Mouse (Mus musculus): ENCODE data around the gene Adam33. TPM values are rescaled to one million over a fixed set of nuclear protein-coding genes. Genes with fewer than 3 reads are reported as not detected.
A peak's percentile ranks its signal among the peaks of the same experiment; 100 is the strongest.
"Not testable (repeated sequence)": the region's sequence is repeated elsewhere in the genome, so short reads cannot be mapped to it uniquely, and the experiment has no call there.

Adam33 gene
- polyA plus RNA-seq, 1 experiment, result 23.3 TPM

- Histone ChIP-seq H3K27ac (ENCODE audit: insufficient read depth, low read length) (no peak overlapping the region), H3K4me3 (ENCODE audit: insufficient read depth, low read length) (no peak overlapping the region), H3K4me1 (ENCODE audit: control insufficient read depth, insufficient read depth, low read length) (peaks cover 9% of the 10 kb centered on the region)
- TF ChIP-seq POLR2A (IDR thresholded peaks at IDR 0.05; ENCODE audit: low read depth, low read length) (no peak), CTCF (IDR thresholded peaks at IDR 0.05; ENCODE audit: borderline replicate concordance, insufficient read depth, low read length) (no peak)
These were observed 27.3 kb downstream of the Adam33 start for GRCm38 (mm10) chr2:131036343-131036742.

GRCm38 (mm10) chr2:131031406-131031805, 32.2 kb downstream of the Adam33 start:
- not testable (repeated sequence) for H3K4me3 ChIP-seq (ENCODE audit: insufficient read depth, low read length); H3K27ac ChIP-seq (ENCODE audit: insufficient read depth, low read length)
- peaks cover 21% of the 10 kb centered on the region for H3K4me1 ChIP-seq (ENCODE audit: control insufficient read depth, insufficient read depth, low read length)

GRCm38 (mm10) chr2:131030998-131031397, 32.6 kb downstream of the Adam33 start:
- H3K4me1 ChIP-seq (ENCODE audit: control insufficient read depth, insufficient read depth, low read length), result peaks cover 21% of the 10 kb centered on the region
- no peak overlapping the region for H3K4me3 ChIP-seq (ENCODE audit: insufficient read depth, low read length)
- H3K27ac ChIP-seq (ENCODE audit: insufficient read depth, low read length), result no peak overlapping the region
- TF ChIP-seq POLR2A (IDR thresholded peaks at IDR 0.05; ENCODE audit: low read depth, low read length) (no peak), CTCF (IDR thresholded peaks at IDR 0.05; ENCODE audit: borderline replicate concordance, insufficient read depth, low read length) (no peak)

DNA sequence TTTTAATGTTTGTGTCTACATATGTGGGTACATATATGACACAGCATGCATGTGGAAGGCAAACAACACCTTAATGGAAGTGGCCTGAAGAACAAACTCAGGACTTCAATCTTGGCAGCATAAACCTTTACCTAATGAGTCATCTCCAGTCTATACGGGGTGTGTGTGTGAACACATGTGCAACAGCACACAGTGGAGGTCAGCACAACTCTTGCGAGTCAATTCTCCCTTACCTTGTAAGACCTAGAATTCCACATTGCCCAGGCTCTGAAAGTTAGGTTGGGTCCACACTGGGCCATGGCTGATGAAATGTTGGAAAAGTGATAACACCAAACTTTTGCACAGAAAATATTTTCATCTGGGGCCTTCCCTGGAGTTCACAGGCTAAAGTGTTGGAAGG, 33.1 kb downstream of the Adam33 start:
- peak overlapping the region; percentile 12; the same call in 1 of the 2 replicates for H3K27ac ChIP-seq (ENCODE audit: insufficient read depth, low read length)
- no peak overlapping the region for H3K4me3 ChIP-seq (ENCODE audit: insufficient read depth, low read length)
- no peak for TF ChIP-seq POLR2A (IDR thresholded peaks at IDR 0.05; ENCODE audit: low read depth, low read length)
- TF ChIP-seq CTCF (IDR thresholded peaks at IDR 0.05; ENCODE audit: borderline replicate concordance, insufficient read depth, low read length), result no peak
- peaks cover 21% of the 10 kb centered on the region for H3K4me1 ChIP-seq (ENCODE audit: control insufficient read depth, insufficient read depth, low read length)

DNA sequence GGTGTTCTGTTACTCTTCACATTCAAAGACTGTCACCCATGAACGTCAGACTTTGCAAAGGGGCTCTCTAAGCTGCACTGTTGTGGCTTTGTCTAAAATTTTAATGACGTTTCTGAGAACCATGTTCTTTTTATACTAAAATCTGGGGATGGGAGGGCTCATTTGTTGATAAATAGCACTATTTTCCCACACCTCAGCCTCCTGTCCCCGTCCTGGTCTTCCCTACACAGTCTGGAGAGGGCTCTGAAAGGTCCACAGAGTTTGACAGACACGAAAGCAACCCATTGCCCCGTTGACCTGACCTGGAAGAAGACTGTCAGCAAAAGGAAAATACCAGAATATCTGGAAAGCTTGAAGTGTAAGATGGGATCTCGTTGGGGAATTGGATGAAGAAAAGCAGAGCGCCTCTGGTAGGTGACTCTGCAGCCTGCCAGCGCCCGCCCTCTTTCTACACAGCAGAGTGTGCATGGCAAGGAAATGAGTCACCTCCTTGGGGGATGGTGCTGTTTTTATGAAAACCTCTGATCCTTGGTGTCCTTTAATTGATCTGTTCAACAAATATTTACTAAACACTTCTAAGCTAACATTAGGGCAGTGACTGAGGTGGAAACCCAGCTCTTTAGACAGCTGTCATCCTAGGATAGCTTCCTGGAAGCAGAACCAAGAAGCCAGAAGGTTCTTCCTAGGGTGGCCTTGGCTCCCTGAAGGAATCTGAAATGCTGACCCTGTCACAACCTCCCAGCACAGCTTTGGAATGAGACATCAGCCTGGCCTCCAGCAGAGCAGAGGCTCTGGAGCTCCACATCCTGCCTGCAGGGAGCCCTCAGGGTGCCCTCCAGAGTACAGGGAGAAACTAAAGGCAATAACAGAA, 34.3 kb downstream of the Adam33 start:
- TF ChIP-seq POLR2A (IDR thresholded peaks at IDR 0.05; ENCODE audit: low read depth, low read length) (no peak), CTCF (IDR thresholded peaks at IDR 0.05; ENCODE audit: borderline replicate concordance, insufficient read depth, low read length) (no peak)
- Histone ChIP-seq H3K4me1 (ENCODE audit: control insufficient read depth, insufficient read depth, low read length) (peaks cover 21% of the 10 kb centered on the region), H3K4me3 (ENCODE audit: insufficient read depth, low read length) (no peak overlapping the region), H3K27ac (ENCODE audit: insufficient read depth, low read length) (peak overlapping the region; percentile 97)

GRCm38 (mm10) chr2:131026941-131027340, 36.7 kb downstream of the Adam33 start:
- Histone ChIP-seq H3K4me3 (ENCODE audit: insufficient read depth, low read length) (no peak overlapping the region), H3K27ac (ENCODE audit: insufficient read depth, low read length) (no peak overlapping the region), H3K4me1 (ENCODE audit: control insufficient read depth, insufficient read depth, low read length) (peaks cover 21% of the 10 kb centered on the region)
- TF ChIP-seq POLR2A (IDR thresholded peaks at IDR 0.05; ENCODE audit: low read depth, low read length) (no peak), CTCF (IDR thresholded peaks at IDR 0.05; ENCODE audit: borderline replicate concordance, insufficient read depth, low read length) (no peak)

GRCm38 (mm10) chr2:131025230-131025629, 38.4 kb downstream of the Adam33 start:
- no peak for TF ChIP-seq CTCF (IDR thresholded peaks at IDR 0.05; ENCODE audit: borderline replicate concordance, insufficient read depth, low read length)
- no peak for TF ChIP-seq POLR2A (IDR thresholded peaks at IDR 0.05; ENCODE audit: low read depth, low read length)
- peaks cover 14% of the 10 kb centered on the region for H3K4me1 ChIP-seq (ENCODE audit: control insufficient read depth, insufficient read depth, low read length)
- no peak overlapping the region for H3K4me3 ChIP-seq (ENCODE audit: insufficient read depth, low read length)
- H3K27ac ChIP-seq (ENCODE audit: insufficient read depth, low read length), result no peak overlapping the region

DNA sequence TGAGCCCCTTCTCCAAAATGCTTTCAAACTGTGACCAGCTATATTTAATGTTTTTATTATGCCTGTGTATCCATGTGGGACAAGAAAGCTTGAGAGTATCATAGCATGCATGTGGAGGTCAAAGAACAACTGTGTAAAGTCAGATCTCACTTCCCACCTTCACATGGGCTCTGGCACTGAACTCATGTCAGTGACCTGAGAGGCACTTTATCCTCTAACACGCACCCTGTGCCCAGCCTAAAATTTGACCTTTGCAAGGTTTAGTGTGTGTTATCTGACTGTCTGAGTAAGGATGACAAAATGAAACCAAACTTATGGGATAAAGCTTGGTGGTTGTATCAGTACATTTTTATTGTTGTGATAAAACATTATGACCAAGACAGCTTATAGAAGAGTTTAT, 53.0 kb downstream of the Adam33 start:
- no peak overlapping the region for H3K27ac ChIP-seq (ENCODE audit: insufficient read depth, low read length)
- no peak for TF ChIP-seq POLR2A (IDR thresholded peaks at IDR 0.05; ENCODE audit: low read depth, low read length)
- no peak for TF ChIP-seq CTCF (IDR thresholded peaks at IDR 0.05; ENCODE audit: borderline replicate concordance, insufficient read depth, low read length)
- no peaks in the 10 kb centered on the region for H3K4me1 ChIP-seq (ENCODE audit: control insufficient read depth, insufficient read depth, low read length)
- H3K4me3 ChIP-seq (ENCODE audit: insufficient read depth, low read length), result no peak overlapping the region

GRCm38 (mm10) chr2:131009123-131009522, 54.5 kb downstream of the Adam33 start:
- H3K27ac ChIP-seq (ENCODE audit: insufficient read depth, low read length), result no peak overlapping the region
- H3K4me1 ChIP-seq (ENCODE audit: control insufficient read depth, insufficient read depth, low read length), result no peaks in the 10 kb centered on the region
- H3K4me3 ChIP-seq (ENCODE audit: insufficient read depth, low read length), result no peak overlapping the region
- no peak for TF ChIP-seq CTCF (IDR thresholded peaks at IDR 0.05; ENCODE audit: borderline replicate concordance, insufficient read depth, low read length)
- no peak for TF ChIP-seq POLR2A (IDR thresholded peaks at IDR 0.05; ENCODE audit: low read depth, low read length)

Other genes starting within 250 kb of the Adam33 start
- gene 4930402H24Rik, start 157.4 kb downstream of the Adam33 start, polyA plus RNA-seq (2011; ENCODE audit: insufficient read length, low read depth, missing spikeins), result 67.2 and 101 TPM in 2 replicates
- gene Atrn, start 157.3 kb downstream of the Adam33 start, polyA plus RNA-seq (2011; ENCODE audit: insufficient read length, low read depth, missing spikeins), result 28.4 and 30.0 TPM in 2 replicates
- gene Gfra4, start 20.7 kb downstream of the Adam33 start, polyA plus RNA-seq (2011; ENCODE audit: insufficient read length, low read depth, missing spikeins), result 3.8 and 9.4 TPM in 2 replicates
- gene Siglec1, start 23.0 kb upstream of the Adam33 start, polyA plus RNA-seq (2011; ENCODE audit: insufficient read length, low read depth, missing spikeins), result 0.12 and 0.70 TPM in 2 replicates
- 7.3 and 8.6 TPM in 2 replicates for gene Hspa12b, start 63.5 kb upstream of the Adam33 start, polyA plus RNA-seq (2011; ENCODE audit: insufficient read length, low read depth, missing spikeins)
- not detected in 2 replicates for gene Gm11037, start 69.7 kb upstream of the Adam33 start, polyA plus RNA-seq (2011; ENCODE audit: insufficient read length, low read depth, missing spikeins)
- 29.0 and 34.0 TPM in 2 replicates for gene 1700037H04Rik, start 96.3 kb upstream of the Adam33 start, polyA plus RNA-seq (2011; ENCODE audit: insufficient read length, low read depth, missing spikeins)
- gene Cenpb, start 116.3 kb upstream of the Adam33 start, polyA plus RNA-seq (2011; ENCODE audit: insufficient read length, low read depth, missing spikeins), result 52.2 and 55.0 TPM in 2 replicates
- gene Cdc25b, start 123.1 kb upstream of the Adam33 start, polyA plus RNA-seq (2011; ENCODE audit: insufficient read length, low read depth, missing spikeins), result 19.4 and 33.1 TPM in 2 replicates
- 4.4 and 10.8 TPM in 2 replicates for gene Spef1, start 123.5 kb upstream of the Adam33 start, polyA plus RNA-seq (2011; ENCODE audit: insufficient read length, low read depth, missing spikeins)
- gene Ap5s1, start 143.3 kb upstream of the Adam33 start, polyA plus RNA-seq (2011; ENCODE audit: insufficient read length, low read depth, missing spikeins), result 13.0 and 13.8 TPM in 2 replicates
- 23.1 and 24.8 TPM in 2 replicates for gene Mavs, start 170.2 kb upstream of the Adam33 start, polyA plus RNA-seq (2011; ENCODE audit: insufficient read length, low read depth, missing spikeins)
- gene Pank2, start 198.7 kb upstream of the Adam33 start, polyA plus RNA-seq (2011; ENCODE audit: insufficient read length, low read depth, missing spikeins), result 65.3 and 65.4 TPM in 2 replicates

Measured in embryonic fibroblast, embryonic 13.5 days (primary cell).